Mouse (Mus musculus): Measurements from ENCODE around the gene Zfp319.
A peak's percentile ranks its signal among the peaks of the same experiment; 100 is the strongest.

Gene Zfp319

DNA sequence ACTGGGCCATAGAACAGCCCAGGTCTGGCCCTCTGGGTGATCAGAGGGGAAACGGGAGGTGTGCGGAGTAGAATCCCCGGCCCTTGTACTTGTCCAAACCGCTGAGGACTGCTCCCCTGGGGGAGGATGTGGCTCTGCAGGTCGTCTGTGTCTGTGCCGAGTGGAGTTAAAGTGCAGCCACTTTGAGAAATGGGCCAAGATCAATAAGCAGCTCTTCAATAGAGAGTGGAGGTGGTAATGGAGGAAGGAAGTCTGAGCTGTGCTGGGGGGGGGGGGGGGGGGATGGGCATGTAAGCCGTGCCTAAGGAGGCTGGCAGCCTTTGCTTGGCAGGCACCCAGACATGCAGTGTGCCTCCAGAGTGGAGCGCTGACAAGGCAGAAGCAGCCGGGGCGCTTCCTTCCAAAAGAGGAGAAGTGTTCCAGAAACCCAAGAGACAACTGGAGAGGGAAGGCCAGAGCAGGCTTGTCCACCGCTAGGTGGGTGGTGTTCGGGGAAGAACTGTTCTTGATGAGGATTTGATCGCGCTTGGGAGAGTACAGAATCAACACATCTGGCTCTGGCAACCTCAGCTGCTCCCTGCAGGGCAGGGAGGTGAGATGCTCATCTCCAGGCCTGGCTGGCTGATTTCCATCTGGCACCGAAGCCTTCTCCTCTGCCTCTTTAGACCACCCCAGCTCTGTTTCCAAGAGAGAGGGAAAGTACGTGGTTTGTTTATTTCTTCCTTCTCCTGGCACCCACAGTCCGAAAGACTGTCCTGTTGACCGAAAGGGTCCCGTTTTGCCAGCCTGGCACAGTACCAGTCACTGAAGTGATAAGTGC is 17.3 kb upstream of the Zfp319 start:
- peak; percentile 78 for DNase-seq

DNA sequence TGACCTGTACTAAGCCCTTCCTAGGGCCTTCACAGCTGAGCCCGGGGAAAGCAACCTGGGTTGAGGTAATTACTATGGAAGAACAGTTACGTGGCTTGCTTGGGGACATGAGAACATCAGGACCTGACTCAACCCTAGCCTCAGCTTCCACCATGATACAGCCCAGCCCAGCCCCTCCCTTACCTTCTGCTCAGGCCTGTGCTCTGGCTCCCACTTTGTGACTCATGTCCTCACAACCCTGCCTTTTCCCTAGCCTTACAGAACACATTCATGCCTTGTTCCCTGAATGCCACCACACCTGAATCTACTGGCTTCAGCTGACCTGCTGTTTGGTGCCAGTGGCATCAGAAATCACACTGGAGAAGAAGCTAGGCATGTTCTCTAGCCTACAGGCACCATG is 16.6 kb upstream of the Zfp319 start:
- no peak for DNase-seq

DNA sequence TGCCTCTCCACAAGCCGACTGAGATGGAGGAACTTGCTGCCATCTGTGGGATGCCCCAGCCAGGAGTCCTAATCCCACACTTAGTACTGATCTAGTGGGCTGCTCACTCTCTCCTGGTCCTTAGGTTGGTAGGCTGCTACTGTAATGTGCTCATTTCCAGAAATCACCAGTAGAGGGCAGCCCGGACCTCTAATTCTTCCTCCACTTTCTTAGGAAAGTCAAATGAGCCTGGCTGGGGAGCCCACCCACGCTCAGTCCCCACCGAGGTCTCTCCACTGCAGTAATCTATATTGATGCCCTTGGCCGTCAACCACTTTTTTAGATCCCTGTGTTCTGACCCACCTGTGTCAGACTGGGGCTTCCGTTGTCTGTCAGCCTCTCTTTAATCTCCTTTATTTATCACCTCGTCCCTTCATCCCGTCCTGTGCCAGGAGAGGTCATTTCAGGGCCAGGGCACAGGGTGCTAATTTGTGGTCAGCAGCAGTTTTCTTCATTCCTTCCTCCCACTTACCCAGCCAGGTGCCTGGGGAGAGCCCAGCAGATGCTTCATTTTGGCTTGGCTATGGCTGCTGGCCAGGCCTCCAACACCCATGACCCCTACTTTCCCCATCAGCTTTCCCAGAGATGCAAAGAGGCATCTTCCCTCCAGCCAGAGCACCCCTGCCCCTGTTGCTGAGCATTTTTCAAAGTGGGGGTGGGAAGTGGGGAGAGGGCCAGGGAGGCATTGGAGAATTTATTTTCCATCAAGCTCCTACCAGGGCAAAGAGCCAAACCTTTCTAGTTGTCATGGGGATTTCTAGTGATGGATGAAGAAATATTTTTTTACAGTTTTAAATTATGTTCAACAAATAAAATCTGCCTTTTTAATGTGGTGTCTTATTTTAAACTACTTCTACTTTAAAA is 15.1 kb upstream of the Zfp319 start:
- DNase-seq = peak; percentile 87

DNA sequence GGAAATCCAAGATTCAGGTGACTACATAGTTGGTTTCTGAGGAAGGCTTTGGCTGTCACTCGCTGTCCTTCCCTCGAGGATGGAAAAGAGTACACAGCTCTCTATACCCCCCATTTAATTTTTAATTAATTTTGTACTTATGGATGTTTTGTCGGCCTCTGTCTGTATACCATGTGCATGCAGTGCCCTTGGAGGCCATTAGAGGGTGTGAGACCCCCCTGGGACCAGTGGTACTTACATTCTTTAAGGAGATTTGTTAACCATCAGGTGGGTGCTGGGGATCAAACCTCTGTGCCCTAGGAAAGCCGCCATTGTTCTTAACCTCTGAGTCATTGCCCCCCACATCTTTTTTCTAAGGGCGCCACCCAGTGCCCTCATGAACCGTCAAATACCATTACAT is 12.9 kb upstream of the Zfp319 start:
- no peak for DNase-seq

DNA sequence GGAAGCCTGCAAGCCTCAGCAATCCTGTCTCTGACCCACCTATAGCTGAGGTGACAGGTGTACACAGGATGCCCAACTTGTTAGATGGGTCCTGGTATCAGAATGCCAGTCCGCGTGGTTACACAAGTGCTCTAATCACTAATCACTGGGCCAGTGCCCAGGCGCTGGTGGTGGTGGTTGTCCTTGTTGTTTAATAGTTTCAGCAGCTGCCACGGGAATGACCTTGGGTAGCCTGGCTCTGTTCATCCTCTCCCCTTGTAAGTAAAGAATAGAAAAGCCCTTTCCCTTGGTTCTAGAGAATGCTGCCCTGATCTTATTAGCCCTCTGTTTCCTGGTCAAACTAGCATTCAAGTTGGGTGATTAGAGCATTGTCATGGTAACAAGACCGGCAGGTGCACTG is 10.0 kb upstream of the Zfp319 start:
- no peak for DNase-seq

DNA sequence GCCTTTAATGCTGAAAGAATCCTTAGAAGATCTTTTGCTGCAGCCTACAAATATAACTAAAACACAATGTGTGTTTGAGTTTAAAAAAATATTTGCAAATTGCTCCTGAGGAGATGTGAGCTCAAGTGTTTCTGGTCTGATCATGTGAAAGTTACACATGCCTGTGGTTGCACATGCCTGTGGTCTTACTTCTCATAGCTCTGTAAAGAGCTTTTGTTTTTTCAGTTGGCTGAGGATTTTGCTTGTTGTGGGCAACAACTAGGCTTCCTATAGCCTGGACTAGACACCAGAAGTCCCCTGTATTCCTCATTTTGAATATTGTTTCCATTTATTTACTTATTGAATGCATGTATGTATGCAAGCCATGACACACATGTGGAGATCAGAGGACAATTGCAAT is 4.6 kb upstream of the Zfp319 start:
- no peak for DNase-seq

DNA sequence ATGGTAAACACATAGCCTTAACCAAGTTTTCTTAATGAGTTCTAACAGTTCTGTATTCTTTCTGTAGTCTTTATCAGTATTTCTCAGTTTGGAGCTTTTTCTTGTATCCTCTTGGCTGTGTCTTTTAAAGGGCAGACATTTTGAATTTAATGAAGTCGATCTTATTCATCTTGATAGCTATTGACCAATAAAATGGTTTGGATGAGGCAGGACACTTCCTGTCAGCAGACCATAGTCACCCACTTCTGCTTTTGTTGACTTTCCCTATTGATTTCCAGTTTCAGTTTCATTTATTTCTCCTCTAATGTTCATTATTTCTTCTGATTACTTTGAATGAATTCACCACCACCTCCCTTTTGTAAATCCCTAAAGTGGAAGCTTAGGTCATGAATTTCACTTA is 4.0 kb upstream of the Zfp319 start:
- DNase-seq = no peak

DNA sequence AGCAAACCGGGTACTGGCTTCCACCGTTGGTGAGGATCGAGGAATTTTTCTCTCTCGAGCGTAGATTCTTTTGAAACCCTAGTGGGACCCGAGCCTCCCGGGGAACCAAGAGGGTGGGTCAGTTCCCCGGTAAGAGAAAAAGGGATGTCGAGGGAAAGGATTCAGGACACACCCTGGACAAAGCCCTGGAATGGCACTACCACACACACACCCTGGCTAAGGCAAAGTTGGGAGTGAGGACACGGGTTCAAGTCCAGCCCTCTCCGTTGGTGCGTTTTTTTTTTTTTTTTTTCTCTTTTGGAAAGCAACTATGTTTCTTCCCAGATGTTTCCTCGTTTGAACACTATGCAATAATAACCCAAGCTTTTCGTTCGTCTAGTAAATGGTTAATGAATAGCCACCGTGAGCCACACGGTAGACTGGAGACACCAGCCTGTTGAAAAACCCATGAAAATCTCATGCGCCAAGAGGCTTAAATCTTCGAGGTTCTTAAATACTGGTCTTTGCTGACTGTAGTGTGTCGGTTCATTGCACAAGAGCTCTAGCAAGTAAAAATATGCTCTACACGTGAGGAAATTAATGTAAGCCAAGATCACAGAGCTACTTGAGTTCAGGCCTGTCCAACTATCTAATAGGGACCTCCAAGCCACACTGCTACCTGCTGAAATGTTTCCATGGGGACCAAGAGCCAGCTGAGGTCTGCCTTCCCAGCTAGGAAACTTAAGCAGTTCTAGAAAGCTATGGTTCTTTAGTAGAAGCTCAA is 868 bp upstream of the Zfp319 start:
- no peak for DNase-seq

DNA sequence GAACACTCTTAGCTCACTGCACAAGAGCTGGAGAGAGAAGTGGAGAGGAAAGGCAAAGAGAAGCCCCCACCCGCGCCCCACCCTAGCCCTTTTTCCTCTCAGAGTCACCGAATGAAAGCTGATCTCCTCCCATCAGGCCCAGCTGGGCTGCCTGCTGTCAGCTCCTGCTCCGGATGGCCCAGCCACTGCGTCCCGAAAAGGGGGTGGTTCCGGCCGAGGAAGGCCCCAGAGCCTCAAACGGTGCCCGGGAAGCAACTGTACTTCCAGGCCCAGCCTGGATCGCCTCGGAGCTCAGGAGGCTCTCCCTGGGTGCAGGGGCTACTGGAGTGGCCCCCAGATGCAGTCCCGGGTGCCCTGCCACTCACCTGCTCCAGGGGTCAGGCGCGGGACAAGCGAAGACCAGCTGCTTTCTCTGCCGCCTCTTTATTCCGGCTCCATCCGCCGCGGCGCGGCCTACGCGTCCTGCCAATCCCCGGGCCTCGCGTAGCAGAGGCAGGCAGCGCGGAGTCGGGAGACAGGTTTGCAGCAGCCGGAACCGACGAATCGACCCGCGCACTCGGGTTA is 512 bp downstream of the Zfp319 start:
- DNase-seq = peak; percentile 85

DNA sequence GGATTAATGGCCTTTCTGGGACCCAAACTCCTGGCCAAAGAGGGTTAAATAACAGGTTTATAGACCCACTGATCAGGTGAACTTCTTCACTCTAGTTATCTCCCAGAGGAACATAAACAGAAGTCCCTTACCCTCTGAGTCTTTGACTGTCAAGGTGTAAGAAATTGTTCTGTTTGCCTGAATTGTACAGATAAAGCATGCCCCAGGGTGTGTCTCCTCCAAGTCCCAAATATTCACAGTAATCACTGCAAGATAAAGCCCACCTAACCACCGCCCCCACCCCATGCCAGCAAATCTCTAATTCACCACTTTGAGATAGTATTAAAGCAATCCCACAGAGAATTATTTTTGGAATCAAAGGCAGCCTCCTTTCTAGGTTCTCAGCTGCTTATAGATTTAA is 1.4 kb downstream of the Zfp319 start:
- DNase-seq = no peak

DNA sequence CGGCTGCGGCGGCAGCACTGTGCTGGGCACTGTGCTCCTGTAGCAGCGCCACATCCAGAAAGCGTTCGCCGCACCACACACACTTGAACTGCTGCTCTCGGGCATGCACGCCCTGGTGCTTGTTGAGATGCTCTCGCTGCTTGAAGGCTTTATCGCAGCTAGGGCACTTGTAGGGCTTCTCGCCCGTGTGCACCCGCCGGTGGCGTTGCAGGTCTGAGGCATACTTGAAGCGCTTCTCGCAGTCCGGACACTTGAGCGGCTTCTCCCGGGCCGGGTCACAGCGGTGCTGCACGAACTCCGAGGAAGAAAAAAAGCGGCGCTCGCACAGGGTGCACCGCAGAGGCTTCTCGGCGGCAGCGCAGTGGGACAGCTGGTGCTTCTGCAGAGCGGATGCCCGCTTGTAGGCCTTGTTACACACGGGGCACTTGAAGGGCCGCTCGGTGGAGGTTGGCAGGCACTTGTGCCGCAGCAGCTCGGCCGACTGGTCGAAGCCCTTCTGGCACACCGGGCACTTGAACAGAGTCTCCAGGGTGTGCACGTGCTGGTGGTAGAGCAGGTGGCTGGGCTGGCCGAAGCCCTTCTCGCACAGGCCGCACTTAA is 3.8 kb downstream of the Zfp319 start:
- no peak for DNase-seq

DNA sequence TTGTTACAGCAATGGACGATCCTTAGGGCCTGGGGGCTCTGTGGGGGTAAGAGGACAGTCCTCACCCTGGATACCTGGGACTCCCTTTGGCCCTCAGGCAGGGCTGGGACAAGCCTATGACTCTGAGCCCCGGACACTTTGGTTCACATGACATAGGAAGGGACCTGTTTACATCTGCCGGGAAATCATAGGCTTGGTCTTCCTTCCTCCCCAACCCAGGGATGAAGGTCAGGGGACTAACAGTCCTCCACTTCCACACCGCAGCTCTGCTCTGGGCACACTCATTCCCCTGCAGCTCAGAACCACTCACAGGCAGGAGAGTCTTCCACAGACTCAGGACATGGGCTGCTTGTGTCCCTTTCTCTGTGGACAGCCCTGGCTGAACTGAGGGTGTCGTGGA is 4.9 kb downstream of the Zfp319 start:
- no peak for DNase-seq

DNA sequence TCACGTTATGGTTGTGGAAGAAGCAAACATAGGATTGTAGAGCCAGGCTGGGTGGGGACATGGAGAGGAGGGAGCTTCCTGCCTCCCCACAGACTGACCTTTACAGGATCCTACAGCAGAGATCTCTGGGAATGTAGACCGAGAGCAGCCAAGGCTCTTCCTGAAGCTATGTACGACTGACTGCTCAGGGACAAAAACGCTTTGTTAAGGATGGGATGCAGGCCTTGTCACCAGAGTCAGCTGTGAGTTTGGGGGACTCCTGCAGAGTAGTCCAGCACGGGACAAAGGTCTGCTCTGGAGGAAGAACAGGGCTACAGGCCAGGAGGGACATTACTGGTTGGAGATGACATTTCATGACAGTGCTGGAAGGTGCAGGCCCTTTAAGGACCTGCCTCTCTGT is 7.1 kb downstream of the Zfp319 start:
- DNase-seq = no peak

DNA sequence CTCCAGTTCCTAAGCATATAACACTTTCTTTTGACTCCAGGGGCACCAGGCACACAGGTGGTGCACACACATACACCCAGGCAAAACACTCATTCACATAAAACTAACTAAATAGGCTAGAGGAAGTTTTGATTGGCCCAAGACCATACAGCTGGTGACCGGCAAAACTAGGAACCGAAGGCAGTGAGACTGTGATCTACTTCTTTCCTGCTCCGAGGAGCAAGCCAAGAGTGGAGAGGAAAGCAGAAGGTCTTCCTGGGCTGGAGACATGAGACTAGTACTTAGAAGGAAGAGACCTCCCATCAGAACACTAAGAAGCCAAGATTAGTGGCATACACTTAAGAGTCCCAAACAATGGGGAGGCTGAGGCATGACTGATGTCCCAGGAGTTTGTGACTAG is 8.5 kb downstream of the Zfp319 start:
- DNase-seq = no peak

DNA sequence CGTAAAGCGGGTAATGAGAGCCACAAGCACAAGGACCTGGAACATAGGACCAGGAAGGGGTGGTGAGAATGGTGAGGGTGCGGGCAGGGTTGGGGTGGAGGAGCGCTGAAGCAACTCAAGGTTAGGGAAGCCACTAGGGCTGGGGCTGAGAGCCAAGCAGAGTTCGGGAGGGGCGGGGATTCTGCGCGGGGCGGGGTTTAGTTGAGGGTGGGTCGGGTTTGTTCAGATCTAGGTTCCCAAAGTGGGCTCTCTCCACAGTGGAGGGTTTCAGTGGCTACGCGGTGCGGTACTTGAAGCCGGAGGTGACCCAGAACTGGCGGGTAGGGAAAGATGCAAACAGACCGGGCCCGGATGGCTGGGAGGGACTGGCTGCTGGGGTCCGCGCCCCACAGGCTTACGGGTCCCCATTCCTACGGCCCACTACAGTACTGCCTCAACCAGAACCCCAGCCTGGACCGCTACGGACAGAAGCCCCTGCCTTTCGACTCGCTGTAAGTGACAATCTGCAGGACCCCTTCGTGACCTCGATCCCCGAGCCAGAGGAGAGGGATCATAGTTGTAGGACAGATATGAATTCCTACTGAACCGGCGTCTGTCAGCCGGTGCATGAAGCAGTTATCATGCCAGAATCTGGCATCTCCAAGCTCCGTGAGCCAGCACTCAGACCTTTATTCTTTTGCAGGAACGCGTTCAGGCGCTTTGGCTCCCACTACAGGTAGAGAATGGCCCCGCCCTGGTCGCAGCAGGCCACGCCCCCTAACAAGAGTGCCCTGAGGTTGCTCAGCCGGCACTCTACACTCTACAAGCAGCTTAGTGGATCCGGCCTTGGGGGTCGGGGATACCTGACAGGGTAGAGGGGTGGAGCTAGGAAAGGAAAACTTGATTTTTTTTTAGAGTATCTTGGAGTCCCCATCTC is 11.3 kb downstream of the Zfp319 start:
- peak; percentile 86 for DNase-seq

DNA sequence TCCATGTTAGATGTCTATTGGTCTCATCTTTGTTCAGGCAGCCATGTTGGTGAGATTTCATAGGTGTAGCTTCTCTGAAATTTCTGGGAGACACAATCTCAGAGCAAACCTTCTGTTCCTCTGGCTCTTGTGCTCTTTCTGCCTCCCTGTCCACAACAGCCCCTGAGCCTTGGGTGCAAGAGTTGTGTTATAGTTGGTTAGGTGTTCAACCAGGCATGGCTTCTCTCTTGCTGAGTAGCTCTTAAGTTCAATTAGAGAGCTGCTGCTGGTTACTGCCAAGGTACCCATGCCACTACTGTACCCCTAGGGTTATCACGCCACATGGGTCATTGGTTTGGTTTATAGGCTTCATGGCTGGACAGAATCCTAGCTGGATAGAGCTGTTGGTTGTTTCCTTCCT is 16.4 kb downstream of the Zfp319 start:
- no peak for DNase-seq

DNA sequence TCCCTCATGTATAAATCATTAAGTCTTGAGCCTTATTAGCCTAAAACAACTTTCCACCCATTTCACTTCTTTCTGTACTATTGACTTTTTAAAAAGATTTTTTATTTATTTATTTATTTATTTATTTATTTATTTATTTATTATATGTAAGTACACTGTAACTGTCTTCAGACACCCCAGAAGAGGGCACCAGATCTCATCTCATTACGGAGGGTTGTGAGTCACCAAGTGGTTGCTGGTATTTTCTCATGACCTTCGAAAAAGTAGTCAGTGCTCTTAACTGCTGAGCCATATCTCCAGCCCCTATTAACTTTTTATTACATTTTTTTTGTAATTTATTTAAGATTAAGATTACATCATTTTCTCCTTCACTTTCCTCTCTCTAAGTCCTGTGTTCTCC is 17.0 kb downstream of the Zfp319 start:
- no peak for DNase-seq

DNA sequence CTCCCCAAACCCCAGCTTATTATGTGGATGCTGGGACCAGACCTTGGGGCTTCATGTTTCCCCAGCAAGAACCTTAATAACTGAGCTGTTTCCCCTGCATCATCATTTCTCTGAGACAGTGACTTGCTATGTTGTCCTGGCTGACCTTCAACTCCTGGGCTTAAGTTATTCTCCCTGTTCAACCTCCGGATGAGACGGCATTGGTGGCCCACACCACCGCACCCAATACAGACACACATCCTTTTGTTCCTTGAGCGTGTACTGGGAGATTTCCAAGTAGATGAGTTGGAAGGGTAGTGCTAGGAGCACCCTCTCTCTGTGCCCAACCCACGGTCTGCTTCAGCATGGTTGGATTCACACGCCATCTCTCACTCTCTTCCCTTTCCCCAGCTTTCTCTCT is 17.9 kb downstream of the Zfp319 start:
- no peak for DNase-seq

DNA sequence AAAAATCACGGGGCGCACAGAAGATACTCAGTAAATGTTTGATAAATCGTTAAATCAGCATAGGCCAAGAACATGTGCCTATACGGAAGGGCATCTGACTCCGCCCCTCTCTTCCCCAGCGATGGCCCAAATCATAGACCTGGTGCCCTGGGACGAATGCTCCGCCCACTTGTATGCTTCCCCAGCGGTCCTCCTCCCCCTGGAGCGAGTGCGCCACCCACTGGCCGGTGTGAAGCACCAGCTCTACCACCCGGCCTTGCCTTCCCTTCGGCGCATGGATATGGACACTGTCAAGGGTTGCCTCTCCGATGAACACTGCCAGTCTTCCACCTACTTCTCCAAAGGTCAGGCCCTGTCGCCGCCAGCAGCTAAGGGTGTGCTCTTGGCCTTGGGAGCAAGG is 18.9 kb downstream of the Zfp319 start:
- no peak for DNase-seq

DNA sequence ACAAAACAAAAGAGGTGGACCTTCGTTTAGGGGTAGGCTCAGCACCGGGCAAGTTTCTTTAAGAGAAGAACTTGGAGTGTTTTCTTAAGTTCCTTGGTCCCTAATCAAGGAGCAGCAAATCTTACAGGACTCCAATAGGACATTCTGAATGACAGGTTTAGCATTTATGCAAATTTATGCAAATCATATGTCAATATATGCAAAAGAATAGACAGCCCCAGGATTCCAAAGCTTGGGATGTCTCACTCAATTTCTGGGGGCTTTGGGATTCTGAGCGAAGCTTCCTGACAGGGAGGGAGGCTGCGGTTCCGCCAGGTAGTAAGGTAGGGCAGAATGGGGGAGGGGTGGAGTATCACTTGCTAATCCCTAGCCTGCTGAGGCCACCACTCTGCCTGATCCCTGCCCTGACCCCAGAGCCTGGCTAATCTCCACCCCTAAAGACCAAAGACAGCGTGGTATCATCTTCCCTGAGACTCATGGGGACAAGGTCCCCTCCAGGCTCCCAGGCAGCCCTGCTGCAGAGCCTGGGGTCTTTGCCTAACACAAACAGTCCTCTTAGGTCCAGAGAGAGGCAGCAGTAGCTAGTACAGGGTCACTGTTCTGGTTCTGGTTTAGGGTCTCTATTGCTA is 21.3 kb downstream of the Zfp319 start, which contains the start of gene Tepp:
Tepp (plus strand) TSS at position 225 of the 629 bp plus-strand sequence.
- DNase-seq = no peak

DNA sequence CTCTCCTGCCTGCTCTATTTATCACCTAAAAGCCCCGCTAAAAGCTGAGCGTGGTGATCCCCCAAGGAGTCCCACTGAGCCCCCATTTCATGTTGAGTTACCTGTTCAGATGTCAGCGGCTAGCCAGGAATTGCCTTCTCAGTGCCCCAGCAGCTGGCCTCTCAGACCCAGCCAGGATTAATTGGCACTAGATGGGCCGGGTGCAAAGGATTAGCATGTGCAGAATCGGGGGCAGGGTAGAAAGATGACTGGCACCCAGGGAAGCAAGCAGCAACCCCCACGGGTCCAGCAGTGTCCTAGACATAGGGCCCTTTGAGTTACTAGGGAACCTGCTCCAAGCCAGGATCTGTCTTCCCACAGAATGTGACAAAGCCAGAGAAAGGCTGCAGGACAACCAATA is 25.3 kb downstream of the Zfp319 start, which contains the start of gene Cngb1:
Cngb1 (minus strand) TSS at position 155 of the 400 bp plus-strand sequence.
- DNase-seq = no peak

All from kidney, postnatal 10 days (tissue).